Mouse (Mus musculus) left cerebral cortex, adult 6 months (tissue): ENCODE measurements around the gene Cbl. TPM values are rescaled to one million over a fixed set of nuclear protein-coding genes. Genes with fewer than 3 reads are reported as not detected.

Experiments used
- long read RNA-seq, 2 experiments: library from polyadenylated mRNA; unstranded; transcript quantifications; one replicate each; pipeline ENCODE4 v2.0.0; 2019 to 2020
- polyA plus RNA-seq: library from polyadenylated mRNA; unstranded; fragments of <200 nt; fragmentation: Nextera tagmentation; gene quantifications from 2 replicates; pipeline ENCODE4 v1.2.3, GENCODE M21; 2021

Gene Cbl
- 8.2 and 8.3 TPM in 2 replicates for polyA plus RNA-seq
- long read RNA-seq, experiment 1, full-length matches to known transcripts = 34 of 48 reads
- long read RNA-seq, experiment 1, partial matches to known transcripts = 6 of 48 reads
- long read RNA-seq, experiment 1, other reads (novel, unspliced or antisense) = 8 of 48 reads
- long read RNA-seq, experiment 2, full-length matches to known transcripts = 3 of 18 reads
- long read RNA-seq, experiment 2, partial matches to known transcripts = 9 of 18 reads
- long read RNA-seq, experiment 2, other reads (novel, unspliced or antisense) = 6 of 18 reads

GRCm38 (mm10) chr9:44233802-44234478 lies at the start of gene Cbl:
Cbl (minus strand) TSS chr9:44234049.

GRCm38 (mm10) chr9:44268432-44268831 lies 34.6 kb upstream of the Cbl start, which contains the start of gene Nlrx1:
Nlrx1 (minus strand) TSS chr9:44268599.

GRCm38 (mm10) chr9:44251314-44251713 lies 17.5 kb upstream of the Cbl start, which contains the start of gene Pdzd3:
Pdzd3 (minus strand) TSS chr9:44251471.

GRCm38 (mm10) chr9:44240399-44240798 lies 6.5 kb upstream of the Cbl start, which contains the start of gene Ccdc153:
Ccdc153 (plus strand) TSS chr9:44240676.

GRCm38 (mm10) chr9:44134101-44134850 lies 99.6 kb downstream of the Cbl start, which contains the start of gene Mcam:
Mcam (plus strand) TSS chr9:44134469.

GRCm38 (mm10) chr9:44113105-44113789 lies 120.6 kb downstream of the Cbl start, which contains the start of the genes Gm49380 and Rnf26:
Gm49380 (minus strand) TSS chr9:44113500.
Rnf26 (minus strand) TSS chr9:44113517.

GRCm38 (mm10) chr9:44107110-44107509 lies 126.7 kb downstream of the Cbl start, which contains the start of gene C1qtnf5:
C1qtnf5 (plus strand) TSS chr9:44107245.

GRCm38 (mm10) chr9:44101490-44101889 lies 132.4 kb downstream of the Cbl start, which contains the start of gene Mfrp:
Mfrp (plus strand) TSS chr9:44101729.

Other genes with a start within 250 kb of the Cbl start
- 304 and 337 TPM in 2 replicates for gene Thy1, start 190.7 kb downstream of the Cbl start, polyA plus RNA-seq
- 119 and 125 TPM in 2 replicates for gene Usp2, start 167.0 kb downstream of the Cbl start, polyA plus RNA-seq
- 0.04 and 0.09 TPM in 2 replicates for gene Mfrp, start 132.3 kb downstream of the Cbl start, polyA plus RNA-seq
- gene C1qtnf5, start 126.8 kb downstream of the Cbl start, polyA plus RNA-seq = 25.1 and 31.8 TPM in 2 replicates
- gene Gm49380, start 120.5 kb downstream of the Cbl start, polyA plus RNA-seq = 0.18 and 0.23 TPM in 2 replicates
- gene Rnf26, start 120.5 kb downstream of the Cbl start, polyA plus RNA-seq = 9.9 and 25.8 TPM in 2 replicates
- gene Mcam, start 99.6 kb downstream of the Cbl start, polyA plus RNA-seq = 3.0 and 4.2 TPM in 2 replicates
- 5.5 and 6.3 TPM in 2 replicates for gene Ccdc153, start 6.6 kb upstream of the Cbl start, polyA plus RNA-seq
- 0.29 and 0.55 TPM in 2 replicates for gene Pdzd3, start 17.4 kb upstream of the Cbl start, polyA plus RNA-seq
- gene Nlrx1, start 34.5 kb upstream of the Cbl start, polyA plus RNA-seq = 3.7 and 6.2 TPM in 2 replicates
- gene Abcg4, start 54.6 kb upstream of the Cbl start, polyA plus RNA-seq = 16.5 and 27.8 TPM in 2 replicates
- 3.3 and 4.6 TPM in 2 replicates for gene Hinfp, start 71.6 kb upstream of the Cbl start, polyA plus RNA-seq
- gene C2cd2l, start 86.2 kb upstream of the Cbl start, polyA plus RNA-seq = 18.2 and 67.4 TPM in 2 replicates
- 8.7 and 14.8 TPM in 2 replicates for gene Dpagt1, start 92.0 kb upstream of the Cbl start, polyA plus RNA-seq
- 41.4 and 74.1 TPM in 2 replicates for gene H2afx, start 100.6 kb upstream of the Cbl start, polyA plus RNA-seq
- 26.9 and 35.2 TPM in 2 replicates for gene Hmbs, start 110.2 kb upstream of the Cbl start, polyA plus RNA-seq
- gene Vps11, start 127.6 kb upstream of the Cbl start, polyA plus RNA-seq = 40.5 and 45.1 TPM in 2 replicates
- 15.2 and 19.6 TPM in 2 replicates for gene Hyou1, start 145.4 kb upstream of the Cbl start, polyA plus RNA-seq
- gene Slc37a4, start 162.8 kb upstream of the Cbl start, polyA plus RNA-seq = 21.9 and 23.6 TPM in 2 replicates
- gene Rps25, start 173.1 kb upstream of the Cbl start, polyA plus RNA-seq = 1,852 and 1,982 TPM in 2 replicates
- gene Trappc4, start 173.6 kb upstream of the Cbl start, polyA plus RNA-seq = 159 and 195 TPM in 2 replicates
- gene Ccdc84, start 184.5 kb upstream of the Cbl start, polyA plus RNA-seq = 5.6 and 7.5 TPM in 2 replicates
- gene Foxr1, start 207.1 kb upstream of the Cbl start, polyA plus RNA-seq = not detected in 2 replicates
- not detected in 2 replicates for gene Upk2, start 220.9 kb upstream of the Cbl start, polyA plus RNA-seq
- gene Bcl9l, start 248.8 kb upstream of the Cbl start, polyA plus RNA-seq = 3.7 and 5.7 TPM in 2 replicates